Mouse (Mus musculus) right cerebral cortex, adult 2 months (tissue): ENCODE results near the gene Myof.

Source experiments
- DNase-seq, 2 experiments: peaks; one replicate each; pipeline ENCODE4 v3.0.0; 2021 to 2022; ENCODE audit warnings: low spot score in 2 of 2

Myof gene

DNA sequence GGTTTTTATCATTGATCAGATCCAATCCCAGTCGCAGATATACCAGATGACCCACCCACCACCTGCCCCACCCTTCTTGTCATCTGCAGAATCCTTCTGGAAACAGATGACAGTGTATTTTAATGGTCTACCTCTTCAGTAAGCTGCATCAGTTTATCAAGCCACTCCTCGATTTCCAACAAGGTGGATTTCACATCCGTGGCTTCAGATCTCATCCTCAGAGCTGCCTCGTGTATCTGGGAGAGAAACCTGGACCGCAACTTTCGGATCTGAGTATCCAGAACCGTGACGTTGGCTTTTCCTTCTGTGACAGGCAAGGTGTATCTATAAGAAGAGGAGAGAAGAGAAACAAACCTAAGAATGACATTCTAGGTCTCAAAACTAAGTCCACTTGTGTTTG, 89.1 kb downstream of the Myof start:
- no peak for DNase-seq

- no peak for DNase-seq
Measured at GRCm38 (mm10) chr19:37946696-37947095, 96.7 kb downstream of the Myof start.

GRCm38 (mm10) chr19:37946053-37946452, 97.3 kb downstream of the Myof start:
- DNase-seq, result no peak

- DNase-seq, result no peak
Measured at GRCm38 (mm10) chr19:37939203-37939602, 104.2 kb downstream of the Myof start.

DNA sequence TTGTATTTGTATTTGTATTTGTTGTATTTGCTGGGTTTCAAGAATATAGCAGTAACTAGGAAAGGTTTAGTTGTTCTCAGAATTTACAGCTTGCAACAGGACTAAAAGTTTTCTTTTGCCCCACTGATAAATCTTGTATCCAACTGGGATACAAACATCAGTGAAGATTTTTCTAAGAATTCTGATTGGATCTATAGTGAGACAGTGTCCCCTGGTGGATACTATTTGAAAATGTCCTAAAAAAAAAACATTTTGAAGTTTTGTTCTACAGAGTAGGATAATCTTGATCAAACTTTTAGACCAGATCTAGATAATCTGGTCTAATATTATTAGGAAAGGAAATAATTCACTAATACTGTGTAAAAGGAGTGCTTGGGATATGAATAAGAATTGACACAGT, 106.3 kb downstream of the Myof start:
- DNase-seq, result no peak

- no peak for DNase-seq
Measured at GRCm38 (mm10) chr19:37934640-37935039, 108.7 kb downstream of the Myof start.

- DNase-seq, result no peak
Measured at GRCm38 (mm10) chr19:37932198-37932597, 111.2 kb downstream of the Myof start.

GRCm38 (mm10) chr19:37927911-37928310, 115.5 kb downstream of the Myof start:
- DNase-seq, result no peak

GRCm38 (mm10) chr19:37925323-37925722, 118.1 kb downstream of the Myof start:
- no peak for DNase-seq

DNA sequence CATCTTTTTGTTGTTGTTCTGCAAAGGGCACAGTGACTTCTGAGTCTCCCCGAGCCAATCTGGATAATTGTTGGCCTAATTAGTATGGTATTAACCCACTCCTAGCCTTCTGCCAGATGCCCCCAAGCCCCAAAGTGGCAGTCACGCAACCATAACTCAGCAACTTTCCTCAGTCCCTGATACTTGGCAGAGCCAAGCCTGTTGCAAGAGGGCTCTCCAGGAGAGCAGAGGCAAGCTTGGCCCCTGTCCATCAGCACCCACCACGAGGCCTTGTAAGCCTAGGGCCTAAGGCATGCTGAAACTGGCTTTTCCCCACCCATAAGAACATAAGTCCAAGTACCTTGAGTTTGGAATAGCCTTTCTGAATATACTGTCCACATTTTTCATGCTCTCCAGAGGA, 119.1 kb downstream of the Myof start:
- no peak for DNase-seq

- no peak for DNase-seq
Measured at GRCm38 (mm10) chr19:37921098-37921497, 122.3 kb downstream of the Myof start.

- no peak for DNase-seq
Measured at GRCm38 (mm10) chr19:37918515-37918932, 124.9 kb downstream of the Myof start.

DNA sequence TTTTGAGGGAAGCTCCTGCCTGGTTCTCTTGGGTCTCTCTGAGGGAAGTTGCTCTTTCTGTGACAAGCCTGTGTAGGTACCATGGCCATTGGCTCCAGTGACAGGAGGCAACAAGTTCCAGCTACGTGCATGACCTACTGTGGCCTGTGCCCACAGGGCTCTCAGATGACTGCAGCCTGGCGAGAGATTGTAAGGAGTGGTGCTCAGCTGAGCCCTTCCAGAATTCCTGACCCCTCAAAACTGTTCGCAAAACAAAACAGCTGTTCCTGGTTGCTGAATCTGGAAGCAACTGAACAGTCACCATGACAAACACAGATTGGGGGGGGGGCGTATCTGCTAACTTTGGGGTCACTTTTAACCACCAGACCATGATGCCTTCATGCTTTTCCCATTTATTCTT, 129.1 kb downstream of the Myof start:
- no peak for DNase-seq

GRCm38 (mm10) chr19:37912501-37912900, 130.9 kb downstream of the Myof start:
- DNase-seq, result no peak

DNA sequence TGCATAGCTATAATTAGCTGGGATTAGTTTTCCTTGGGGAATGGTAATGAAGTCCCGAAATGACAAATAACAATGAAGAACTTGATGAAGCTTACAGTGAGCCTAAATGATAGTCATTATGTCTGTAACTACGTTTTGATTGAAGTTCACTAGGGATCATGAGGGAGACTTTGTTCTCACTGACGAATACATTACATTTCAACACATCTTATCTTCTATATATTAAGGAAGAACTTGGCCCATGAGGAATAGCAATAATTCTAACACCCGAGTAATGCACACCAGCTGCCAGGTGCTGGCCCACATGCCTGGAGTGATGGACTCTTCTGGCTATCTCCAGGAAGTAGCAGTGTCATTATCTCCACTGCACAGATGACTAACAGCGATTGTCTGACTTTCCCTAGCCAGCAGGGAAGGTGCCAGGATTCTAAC, 133.5 kb downstream of the Myof start:
- DNase-seq, result peak; percentile 8 to 27

DNA sequence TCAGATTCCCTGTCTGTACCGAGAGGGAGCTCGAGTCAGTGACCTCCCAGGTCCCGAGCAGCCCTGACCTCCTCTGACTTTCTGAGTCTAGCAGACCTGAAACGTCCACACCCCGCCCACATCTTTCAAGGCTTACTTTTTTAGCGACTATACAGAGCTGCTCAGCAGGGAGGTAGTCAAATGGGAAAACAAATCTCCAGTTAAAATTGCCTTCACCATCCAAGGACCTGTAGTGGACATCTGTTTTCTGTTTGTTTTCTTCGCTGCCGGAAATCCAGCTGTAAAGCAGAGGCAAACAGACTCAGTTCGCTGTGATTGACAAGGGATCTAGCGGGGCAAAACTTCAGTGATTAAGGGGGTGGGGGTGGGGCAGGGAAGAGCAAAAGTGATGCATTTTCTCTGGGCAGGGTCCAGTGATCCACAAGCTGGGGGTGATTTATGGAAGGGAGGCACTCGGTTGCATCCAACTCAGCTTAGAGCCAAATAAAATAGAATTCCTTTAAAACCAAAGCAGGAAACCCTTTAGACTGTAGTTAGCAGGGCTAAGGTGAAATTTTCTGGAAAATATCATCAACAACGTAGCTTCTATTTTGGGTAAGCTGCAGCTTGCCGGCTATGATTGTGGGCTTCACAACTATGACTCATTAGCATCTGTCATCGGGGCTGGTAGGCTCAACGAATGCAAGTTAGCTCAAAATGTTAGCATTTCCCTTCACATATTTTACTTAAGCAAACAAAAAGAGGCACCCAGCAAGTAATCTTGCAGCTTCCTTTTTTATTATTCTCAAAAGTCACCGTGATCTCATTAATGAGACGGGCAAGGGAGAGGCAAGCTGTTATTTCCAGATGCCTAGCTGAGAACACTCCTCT, 135.7 kb downstream of the Myof start:
- peak; percentile 54 to 64 for DNase-seq

DNA sequence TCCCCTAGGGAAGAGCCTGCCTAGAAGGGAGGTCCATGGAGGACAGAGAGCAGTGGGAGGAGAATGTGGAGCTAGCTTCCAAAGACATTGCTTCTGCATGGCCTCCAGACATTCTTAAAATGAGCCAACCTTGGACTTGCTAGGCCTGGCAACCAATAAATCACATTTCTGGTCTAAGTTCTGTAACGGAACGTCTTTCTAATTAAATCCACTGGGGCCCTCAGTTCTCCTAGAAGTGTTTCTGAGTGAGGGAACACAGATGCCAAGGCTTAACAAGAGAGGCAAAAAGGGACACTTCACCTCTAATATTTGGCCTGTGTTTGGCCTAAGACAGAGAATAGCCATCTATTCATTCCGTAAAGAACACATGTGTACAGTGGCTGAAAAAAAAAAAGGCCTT, 136.5 kb downstream of the Myof start:
- no peak for DNase-seq

GRCm38 (mm10) chr19:37896081-37896480, 147.3 kb downstream of the Myof start:
- no peak for DNase-seq

- no peak for DNase-seq
Measured at GRCm38 (mm10) chr19:37891006-37891405, 152.4 kb downstream of the Myof start.

GRCm38 (mm10) chr19:37886355-37887120, 156.8 kb downstream of the Myof start:
- DNase-seq, result peak; percentile 75 to 81

DNA sequence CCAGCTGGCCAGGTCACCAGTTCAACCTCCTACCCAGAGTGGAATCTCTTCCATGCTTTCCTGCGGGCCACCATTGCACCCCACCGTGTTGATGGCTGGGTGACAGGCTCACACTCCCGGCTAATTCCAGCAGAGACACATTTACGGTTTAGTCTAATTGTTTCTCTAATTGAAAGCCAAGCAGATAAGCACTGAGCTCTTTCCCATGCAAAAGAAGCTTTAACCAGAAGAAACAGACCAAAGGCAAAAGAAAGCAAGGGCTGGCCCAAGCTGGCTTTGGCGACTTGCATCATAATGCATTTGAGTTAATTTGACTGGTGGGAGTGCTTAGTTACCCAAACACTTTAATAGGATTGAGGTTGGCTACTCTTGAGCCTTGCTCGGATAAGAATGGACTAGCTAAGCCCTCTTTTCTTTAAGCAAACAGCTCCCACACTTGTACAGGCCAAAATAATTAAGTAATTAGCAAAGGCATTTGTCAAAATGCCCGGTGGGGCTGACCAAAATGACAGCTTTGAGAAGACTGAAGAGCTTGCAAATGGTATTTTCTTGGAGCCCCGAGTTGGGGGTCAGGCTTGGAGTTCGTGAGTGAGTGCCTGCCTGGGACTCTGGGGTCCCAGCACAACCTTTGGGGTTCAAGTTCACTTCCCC, 161.8 kb downstream of the Myof start:
- no peak for DNase-seq

DNA sequence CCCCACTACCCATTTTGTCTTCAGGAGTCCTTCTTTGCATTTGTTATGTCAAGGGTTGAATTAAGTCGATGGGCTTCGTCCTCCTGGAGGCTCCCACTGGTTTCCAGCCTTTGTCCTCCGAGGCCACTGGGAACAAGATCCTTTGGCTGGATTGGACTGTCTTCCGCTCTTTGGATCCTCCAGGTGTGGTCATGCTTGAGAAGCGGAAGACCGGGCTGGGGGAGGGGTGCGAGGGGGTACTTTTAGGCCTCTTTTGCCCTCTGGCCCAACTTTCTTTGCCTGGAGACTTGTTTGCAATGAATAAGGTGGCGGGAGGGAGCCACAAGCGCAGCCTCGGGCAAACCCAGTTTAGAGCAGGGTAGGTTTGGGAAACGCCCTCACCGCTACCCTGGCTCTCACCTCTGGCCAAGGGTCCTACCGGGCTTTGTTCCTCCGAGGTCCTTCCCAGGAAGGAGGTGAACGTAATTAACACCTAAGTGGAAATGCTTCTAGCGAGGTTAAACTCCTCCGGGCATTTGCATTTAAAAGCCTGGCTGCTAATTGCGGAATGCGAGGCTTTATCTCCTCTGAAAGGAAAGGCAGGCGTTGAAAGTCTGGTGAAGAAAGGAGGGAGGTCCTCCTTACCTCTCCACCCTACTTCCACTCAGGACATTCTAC, 165.7 kb downstream of the Myof start:
- no peak for DNase-seq
